ENCODE assay signal across 23 mouse cellular contexts in genomic region chr17:44640910-44641309, GRCm38 (mm10).
DNase-seq lines count a peak whose midpoint lies in the region; ATAC-seq and TF ChIP-seq lines count a peak whose summit lies in the region.
"Had no signal": no experiment of that assay in that cellular context is flagged by ENCODE, and none has a peak within 500 bp of the region (broad histone marks: within the 10 kb centered on the region; RNA-seq: fewer than 3 reads in every experiment).

No protein-coding gene starts in this region.

- no peak for TF ChIP-seq RAD21 in MEL (IDR thresholded peaks at IDR 0.05; ENCODE audit: low read depth, low read length)

- TF ChIP-seq EP300 in MEL (IDR thresholded peaks at IDR 0.05; ENCODE audit: low read depth in 1 of 2, low read length in 2 of 2), result 0 out of 4 replicates have a peak, but pooled peaks of 1 of the 2 experiments have one; percentile 12

- no peak for TF ChIP-seq POLR2A in MEL (IDR thresholded peaks at IDR 0.05; ENCODE audit: control insufficient read depth in 1 of 2, insufficient read depth in 1 of 2, low read depth in 1 of 2, low read length in 2 of 2, poor library complexity in 1 of 2)

- no peaks in the 10 kb centered on the region for H3K79me2 ChIP-seq in MEL (ENCODE audit: control insufficient read depth, insufficient read depth, low read length, poor library complexity)

- peaks cover 2 to 6% of the 10 kb centered on the region in 2 experiments for H3K4me1 ChIP-seq in MEL (ENCODE audit: control insufficient read depth in 1 of 2, insufficient read depth in 2 of 2, low read length in 2 of 2)
- H3K4me1 ChIP-seq: embryonic facial prominence, embryonic 12.5 days; forebrain, embryonic 15.5 days had no signal

- no peak for TF ChIP-seq CTCF in MEL (IDR thresholded peaks at IDR 0.05 in 2 of 3, conservative IDR thresholded peaks at IDR 0.05 in 1 of 3; ENCODE audit: control insufficient read depth in 1 of 3, insufficient read depth in 1 of 3, low read depth in 2 of 3, low read length in 3 of 3, poor library complexity in 1 of 3, severe bottlenecking in 1 of 3)

- H3K9ac ChIP-seq in MEL (ENCODE audit: control insufficient read depth, low read depth, low read length, poor library complexity, severe bottlenecking), result no peak overlapping the region
- H3K9ac ChIP-seq: embryonic facial prominence, embryonic 12.5 days; forebrain, embryonic 13.5 days; forebrain, embryonic 15.5 days had no signal

- H3K27me3 ChIP-seq in MEL (ENCODE audit: control insufficient read depth in 1 of 2, insufficient read depth in 2 of 2, low read length in 2 of 2), result no peaks in the 10 kb centered on the region; a peak in 1 of 4 replicates
- H3K27me3 ChIP-seq: CH12.LX; embryonic facial prominence, embryonic 12.5 days; forebrain, embryonic 13.5 days; forebrain, embryonic 15.5 days; Patski had no signal

- DNase-seq in MEL (ENCODE audit: low read depth, low spot score), result peak; percentile 17
- DNase-seq in lung, postnatal 36 days, result no peak
- DNase-seq in cerebellum, postnatal 10 days, result no peak
- DNase-seq: adrenal gland, adult 8-10 months; adrenal gland, postnatal 14 days; adrenal gland, postnatal 36 days; B cell, adult 2 months; cerebellum, adult 11-12 months; cerebellum, adult 2 months; cerebellum, adult 9-10 months; cerebellum, postnatal 14 days had no signal

- H3K4me3 ChIP-seq in MEL (ENCODE audit: control insufficient read depth in 1 of 2, insufficient read depth in 1 of 2, low read depth in 2 of 2, low read length in 2 of 2), result no peak overlapping the region
- H3K4me3 ChIP-seq: embryonic facial prominence, embryonic 10.5 days; embryonic facial prominence, embryonic 12.5 days; erythroblast, embryonic 14.5 days; forebrain, embryonic 13.5 days; forebrain, embryonic 15.5 days had no signal

- H3K27ac ChIP-seq in MEL (ENCODE audit: control insufficient read depth, low read depth, low read length), result no peak overlapping the region
- H3K27ac ChIP-seq: embryonic facial prominence, embryonic 10.5 days; embryonic facial prominence, embryonic 12.5 days; forebrain, embryonic 13.5 days; forebrain, embryonic 15.5 days had no signal

- ATAC-seq in erythroblast, adult 5-6 weeks (replicated peaks; ENCODE audit: low FRiP score, poor library complexity, severe bottlenecking), result peak; percentile 83
- ATAC-seq in megakaryocyte progenitor cell, adult 5-6 weeks (replicated peaks; ENCODE audit: poor library complexity), result peak; percentile 38; the same call in 1 of the 2 replicates
- ATAC-seq: activated CD4-positive, CD25-positive, alpha-beta regulatory T cell, adult 4 months; CD4-positive, CD25-positive, alpha-beta regulatory T cell, adult 4 months; forebrain, embryonic 13.5 days; forebrain, embryonic 15.5 days; Patski had no signal

- no peaks in the 10 kb centered on the region for H3K9me3 ChIP-seq in MEL (replicated peaks; ENCODE audit: insufficient read depth, low read length)
- H3K9me3 ChIP-seq: embryonic facial prominence, embryonic 10.5 days; embryonic facial prominence, embryonic 12.5 days; forebrain, embryonic 13.5 days; forebrain, embryonic 15.5 days had no signal

- peaks cover 0 to 4% of the 10 kb centered on the region in 2 experiments; a peak in 2 of 4 replicates for H3K36me3 ChIP-seq in MEL (ENCODE audit: control insufficient read depth in 1 of 2, insufficient read depth in 2 of 2, low read length in 2 of 2)
- H3K36me3 ChIP-seq: embryonic facial prominence, embryonic 10.5 days; forebrain, embryonic 15.5 days; G1E had no signal

TF ChIP-seq in MEL, 35 proteins besides CTCF, POLR2A, EP300 and RAD21:
- TF ChIP-seq POLR2AphosphoS2 (IDR thresholded peaks at IDR 0.05; ENCODE audit: low read length) (no peak), MAFK (IDR thresholded peaks at IDR 0.05; ENCODE audit: borderline replicate concordance, low read depth, low read length) (no peak), GATA1 (IDR thresholded peaks at IDR 0.05; ENCODE audit: low read depth, low read length) (0 out of 2 replicates have a peak, but pooled peaks have one; percentile 6)
